Mouse (Mus musculus): Measurements from ENCODE around the gene Trim3. TPM values are rescaled to one million over a fixed set of nuclear protein-coding genes. Genes with fewer than 3 reads are reported as not detected.

Trim3 gene
- polyA plus RNA-seq, 1 experiment, result 42.8 TPM

- no peaks in the 10 kb centered on the region for H3K27me3 ChIP-seq (ENCODE audit: control insufficient read depth, insufficient read depth, insufficient read length)
- H3K4me3 ChIP-seq, result no peak overlapping the region
- no peak overlapping the region for H3K4me2 ChIP-seq (ENCODE audit: low read depth)
- H3K79me2 ChIP-seq (ENCODE audit: control insufficient read depth, insufficient read depth), result no peaks in the 10 kb centered on the region
- peaks cover 4% of the 10 kb centered on the region for H3K36me3 ChIP-seq (ENCODE audit: control insufficient read depth, insufficient read depth)
- no peak for TF ChIP-seq TCF3 (IDR thresholded peaks at IDR 0.05; ENCODE audit: insufficient read length, low read depth)
- TF ChIP-seq USF1 (IDR thresholded peaks at IDR 0.05; ENCODE audit: low read depth), result no peak
- no peak for TF ChIP-seq REST (IDR thresholded peaks at IDR 0.05; ENCODE audit: insufficient read depth, insufficient read length)
- TF ChIP-seq E2F4 (IDR thresholded peaks at IDR 0.05; ENCODE audit: insufficient read depth), result no peak
- no peak for TF ChIP-seq POLR2A (IDR thresholded peaks at IDR 0.05; ENCODE audit: insufficient read length, low read depth)
- no peak for TF ChIP-seq POLR2AphosphoS2 (IDR thresholded peaks at IDR 0.05; ENCODE audit: insufficient read length, low read depth)
- TF ChIP-seq CEBPB (IDR thresholded peaks at IDR 0.05; ENCODE audit: insufficient read depth, poor library complexity, severe bottlenecking), result no peak
- no peak for TF ChIP-seq MYOG (IDR thresholded peaks at IDR 0.05; ENCODE audit: control insufficient read depth in 1 of 3, insufficient read depth in 1 of 3, insufficient read length in 2 of 3, low read depth in 2 of 3)
- TF ChIP-seq SRF (IDR thresholded peaks at IDR 0.05; ENCODE audit: control insufficient read depth, insufficient read length, low read depth), result no peak
- no peak for TF ChIP-seq TCF12 (IDR thresholded peaks at IDR 0.05; ENCODE audit: insufficient read depth, poor library complexity, severe bottlenecking)
- no peak for TF ChIP-seq MYOD1 (IDR thresholded peaks at IDR 0.05; ENCODE audit: control insufficient read depth in 1 of 3, insufficient read length in 2 of 3, low read depth in 2 of 3)
- TF ChIP-seq MAX (IDR thresholded peaks at IDR 0.05; ENCODE audit: low read depth), result no peak
- no peak overlapping the region for H3ac ChIP-seq (ENCODE audit: control insufficient read depth, insufficient read length)
These were observed 63.6 kb downstream of the Trim3 start for GRCm38 (mm10) chr7:105569512-105570496.

- Histone ChIP-seq H3K4me2 (ENCODE audit: low read depth) (no peak overlapping the region), H3K27me3 (ENCODE audit: control insufficient read depth, insufficient read depth, insufficient read length) (no peaks in the 10 kb centered on the region), H3K36me3 (ENCODE audit: control insufficient read depth, insufficient read depth) (peaks cover 7% of the 10 kb centered on the region), H3K4me3 (no peak overlapping the region), H3K79me2 (ENCODE audit: control insufficient read depth, insufficient read depth) (no peaks in the 10 kb centered on the region), H3ac (ENCODE audit: control insufficient read depth, insufficient read length) (no peak overlapping the region)
- TF ChIP-seq TCF3 (IDR thresholded peaks at IDR 0.05; ENCODE audit: insufficient read length, low read depth) (no peak), POLR2AphosphoS2 (IDR thresholded peaks at IDR 0.05; ENCODE audit: insufficient read length, low read depth) (no peak), POLR2A (IDR thresholded peaks at IDR 0.05; ENCODE audit: insufficient read length, low read depth) (no peak), USF1 (IDR thresholded peaks at IDR 0.05; ENCODE audit: low read depth) (no peak), REST (IDR thresholded peaks at IDR 0.05; ENCODE audit: insufficient read depth, insufficient read length) (no peak), TCF12 (IDR thresholded peaks at IDR 0.05; ENCODE audit: insufficient read depth, poor library complexity, severe bottlenecking) (no peak), E2F4 (IDR thresholded peaks at IDR 0.05; ENCODE audit: insufficient read depth) (no peak), MYOD1 (IDR thresholded peaks at IDR 0.05; ENCODE audit: control insufficient read depth in 1 of 3, insufficient read length in 2 of 3, low read depth in 2 of 3) (no peak), CEBPB (IDR thresholded peaks at IDR 0.05; ENCODE audit: insufficient read depth, poor library complexity, severe bottlenecking) (no peak), MAX (IDR thresholded peaks at IDR 0.05; ENCODE audit: low read depth) (no peak), MYOG (IDR thresholded peaks at IDR 0.05; ENCODE audit: control insufficient read depth in 1 of 3, insufficient read depth in 1 of 3, insufficient read length in 2 of 3, low read depth in 2 of 3) (no peak)
These were observed 64.3 kb downstream of the Trim3 start for GRCm38 (mm10) chr7:105568988-105569471.

GRCm38 (mm10) chr7:105568583-105568982 is 64.8 kb downstream of the Trim3 start:
- H3K4me3 ChIP-seq, result no peak overlapping the region
- H3K27me3 ChIP-seq (ENCODE audit: control insufficient read depth, insufficient read depth, insufficient read length), result no peaks in the 10 kb centered on the region
- no peaks in the 10 kb centered on the region for H3K79me2 ChIP-seq (ENCODE audit: control insufficient read depth, insufficient read depth)
- no peak overlapping the region for H3K4me2 ChIP-seq (ENCODE audit: low read depth)
- H3ac ChIP-seq (ENCODE audit: control insufficient read depth, insufficient read length), result no peak overlapping the region
- TF ChIP-seq USF1 (IDR thresholded peaks at IDR 0.05; ENCODE audit: low read depth) (no peak), REST (IDR thresholded peaks at IDR 0.05; ENCODE audit: insufficient read depth, insufficient read length) (no peak), POLR2AphosphoS2 (IDR thresholded peaks at IDR 0.05; ENCODE audit: insufficient read length, low read depth) (no peak), SRF (IDR thresholded peaks at IDR 0.05; ENCODE audit: control insufficient read depth, insufficient read length, low read depth) (no peak), TCF12 (IDR thresholded peaks at IDR 0.05; ENCODE audit: insufficient read depth, poor library complexity, severe bottlenecking) (no peak), CEBPB (IDR thresholded peaks at IDR 0.05; ENCODE audit: insufficient read depth, poor library complexity, severe bottlenecking) (no peak), E2F4 (IDR thresholded peaks at IDR 0.05; ENCODE audit: insufficient read depth) (no peak), MAX (IDR thresholded peaks at IDR 0.05; ENCODE audit: low read depth) (no peak), TCF3 (IDR thresholded peaks at IDR 0.05; ENCODE audit: insufficient read length, low read depth) (no peak), MYOG (IDR thresholded peaks at IDR 0.05; ENCODE audit: control insufficient read depth in 1 of 3, insufficient read depth in 1 of 3, insufficient read length in 2 of 3, low read depth in 2 of 3) (no peak), POLR2A (IDR thresholded peaks at IDR 0.05; ENCODE audit: insufficient read length, low read depth) (no peak), MYOD1 (IDR thresholded peaks at IDR 0.05; ENCODE audit: control insufficient read depth in 1 of 3, insufficient read length in 2 of 3, low read depth in 2 of 3) (no peak)
- H3K36me3 ChIP-seq (ENCODE audit: control insufficient read depth, insufficient read depth), result peaks cover 7% of the 10 kb centered on the region

- no peaks in the 10 kb centered on the region for H3K27me3 ChIP-seq (ENCODE audit: control insufficient read depth, insufficient read depth, insufficient read length)
- no peak overlapping the region for H3K4me2 ChIP-seq (ENCODE audit: low read depth)
- TF ChIP-seq MAX (IDR thresholded peaks at IDR 0.05; ENCODE audit: low read depth) (no peak), SRF (IDR thresholded peaks at IDR 0.05; ENCODE audit: control insufficient read depth, insufficient read length, low read depth) (no peak), MYOG (IDR thresholded peaks at IDR 0.05; ENCODE audit: control insufficient read depth in 1 of 3, insufficient read depth in 1 of 3, insufficient read length in 2 of 3, low read depth in 2 of 3) (no peak), USF1 (IDR thresholded peaks at IDR 0.05; ENCODE audit: low read depth) (no peak), REST (IDR thresholded peaks at IDR 0.05; ENCODE audit: insufficient read depth, insufficient read length) (no peak), POLR2A (IDR thresholded peaks at IDR 0.05; ENCODE audit: insufficient read length, low read depth) (no peak), POLR2AphosphoS2 (IDR thresholded peaks at IDR 0.05; ENCODE audit: insufficient read length, low read depth) (no peak), TCF12 (IDR thresholded peaks at IDR 0.05; ENCODE audit: insufficient read depth, poor library complexity, severe bottlenecking) (no peak)
- H3K36me3 ChIP-seq (ENCODE audit: control insufficient read depth, insufficient read depth), result peaks cover 2% of the 10 kb centered on the region
- H3ac ChIP-seq (ENCODE audit: control insufficient read depth, insufficient read length), result no peak overlapping the region
- H3K79me2 ChIP-seq (ENCODE audit: control insufficient read depth, insufficient read depth), result no peaks in the 10 kb centered on the region
- H3K4me3 ChIP-seq, result no peak overlapping the region
These were observed 68.1 kb downstream of the Trim3 start for GRCm38 (mm10) chr7:105565071-105565836.
